ENCODE assay signal across 36 mouse cellular contexts in the genomic region with DNA sequence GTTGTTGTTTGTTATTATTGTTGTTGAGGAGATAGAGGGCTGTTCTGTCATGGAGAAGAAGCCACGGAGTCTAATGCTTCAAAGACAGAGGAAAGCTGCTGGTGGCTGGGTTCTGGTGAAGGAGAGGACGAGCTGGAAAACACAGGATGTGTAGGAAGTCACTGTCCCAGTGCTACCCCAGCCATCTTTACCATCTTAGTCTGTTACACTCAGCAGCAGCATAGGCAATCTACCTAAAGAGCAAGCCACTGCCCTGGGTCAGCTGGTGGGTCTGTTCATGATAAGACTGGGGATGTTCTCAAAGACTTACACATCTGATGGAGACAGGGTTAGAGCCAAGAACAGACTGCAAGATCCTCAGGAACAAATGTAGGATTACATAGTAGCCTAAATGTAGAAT. TPM values are rescaled to one million over a fixed set of nuclear protein-coding genes. Genes with fewer than 3 reads are reported as not detected.
A peak's percentile ranks its signal among the peaks of the same experiment; 100 is the strongest.
DNase-seq lines count a peak whose midpoint lies in the region; TF ChIP-seq lines count a peak whose summit lies in the region.
"Had no signal": no experiment of that assay in that cellular context is flagged by ENCODE, and none has a peak within 500 bp of the region (broad histone marks: within the 10 kb centered on the region; RNA-seq: fewer than 3 reads in every experiment).

No protein-coding gene starts in this region.

- no peak overlapping the region for H3K27ac ChIP-seq in heart, embryonic 10.5 days
- H3K27ac ChIP-seq: forebrain, embryonic 15.5 days; heart, embryonic 15.5 days; hindbrain, embryonic 13.5 days; intestine, embryonic 15.5 days had no signal

- no peaks in the 10 kb centered on the region for H3K36me3 ChIP-seq in heart, embryonic 10.5 days
- H3K36me3 ChIP-seq in myocyte (ENCODE audit: control insufficient read depth, insufficient read depth), result no peaks in the 10 kb centered on the region
- H3K36me3 ChIP-seq: forebrain, embryonic 12.5 days; forebrain, embryonic 15.5 days; heart, embryonic 12.5 days; heart, embryonic 15.5 days; hindbrain, embryonic 10.5 days; hindbrain, embryonic 13.5 days; intestine, embryonic 15.5 days had no signal

- peak; percentile 61 for DNase-seq in heart, embryonic 10.5 days (ENCODE audit: low spot score)
- DNase-seq in heart, adult 18-20 months, result no peak
- peak; percentile 12 for DNase-seq in testis, postnatal 10 days (ENCODE audit: low spot score)
- no peak for DNase-seq in testis, postnatal 14 days (ENCODE audit: low spot score)
- DNase-seq in c-Kit-positive CD71-positive TER-119-positive erythroid progenitor cells, embryonic 14.5 days (ENCODE audit: low spot score), result peak; percentile 15
- no peak for DNase-seq in gastrocnemius, postnatal 4 days (ENCODE audit: low spot score in 2 of 2)
- DNase-seq in embryo, embryonic 10.5 days (ENCODE audit: low spot score), result no peak
- DNase-seq: adrenal gland, postnatal 10 days; adrenal gland, postnatal 36 days; cerebellum, adult 11 months; cerebellum, adult 2 months; cerebellum, adult 9-11 months; cerebellum, postnatal 25 days; embryo, embryonic 11 days; gastrocnemius, postnatal 10 days; gastrocnemius, postnatal 36 days; heart, postnatal 10 days; heart, postnatal 36 days had no signal

- TF ChIP-seq POLR2A in myocyte (IDR thresholded peaks at IDR 0.05; ENCODE audit: insufficient read length, low read depth), result no peak

- H3K27me3 ChIP-seq in heart, embryonic 10.5 days (ENCODE audit: insufficient read depth, poor library complexity, severe bottlenecking), result no peaks in the 10 kb centered on the region
- no peaks in the 10 kb centered on the region for H3K27me3 ChIP-seq in myocyte (ENCODE audit: control insufficient read depth, insufficient read depth, insufficient read length)
- H3K27me3 ChIP-seq: forebrain, embryonic 15.5 days; heart, embryonic 12.5 days; heart, embryonic 15.5 days; intestine, embryonic 15.5 days; Patski had no signal

- no peak overlapping the region for H3K4me3 ChIP-seq in heart, embryonic 10.5 days
- H3K4me3 ChIP-seq in myocyte, result no peak overlapping the region
- H3K4me3 ChIP-seq: forebrain, embryonic 12.5 days; forebrain, embryonic 15.5 days; heart, embryonic 12.5 days; heart, embryonic 15.5 days; hindbrain, embryonic 10.5 days; hindbrain, embryonic 13.5 days; intestine, embryonic 15.5 days had no signal

- no peak overlapping the region for H3ac ChIP-seq in myocyte (ENCODE audit: control insufficient read depth, insufficient read length)

- no peaks in the 10 kb centered on the region for H3K9me3 ChIP-seq in heart, embryonic 10.5 days
- H3K9me3 ChIP-seq: forebrain, embryonic 12.5 days; forebrain, embryonic 15.5 days; heart, embryonic 12.5 days; heart, embryonic 15.5 days; hindbrain, embryonic 10.5 days; hindbrain, embryonic 13.5 days; intestine, embryonic 15.5 days had no signal

- peaks cover 12% of the 10 kb centered on the region for H3K4me1 ChIP-seq in heart, embryonic 10.5 days
- H3K4me1 ChIP-seq: intestine, embryonic 15.5 days had no signal

- peak overlapping the region; percentile 3 for H3K4me2 ChIP-seq in myocyte (ENCODE audit: low read depth)
- H3K4me2 ChIP-seq: forebrain, embryonic 12.5 days; forebrain, embryonic 15.5 days; heart, embryonic 12.5 days; heart, embryonic 15.5 days; hindbrain, embryonic 13.5 days; intestine, embryonic 15.5 days had no signal

- 57% methylated on average over 2 of the region's 2 CpGs for WGBS in heart, embryonic 10.5 days

- no peaks in the 10 kb centered on the region for H3K79me2 ChIP-seq in myocyte (ENCODE audit: control insufficient read depth, insufficient read depth)

TF ChIP-seq in myocyte, 11 proteins besides CTCF, POLR2A, EP300 and RAD21:
- TF ChIP-seq CEBPB (IDR thresholded peaks at IDR 0.05; ENCODE audit: insufficient read depth, poor library complexity, severe bottlenecking) (no peak), USF1 (IDR thresholded peaks at IDR 0.05; ENCODE audit: low read depth) (no peak), POLR2AphosphoS2 (IDR thresholded peaks at IDR 0.05; ENCODE audit: insufficient read length, low read depth) (no peak), REST (IDR thresholded peaks at IDR 0.05; ENCODE audit: insufficient read depth, insufficient read length) (no peak), SRF (IDR thresholded peaks at IDR 0.05; ENCODE audit: control insufficient read depth, insufficient read length, low read depth) (no peak), MYOG (IDR thresholded peaks at IDR 0.05; ENCODE audit: control insufficient read depth in 1 of 3, insufficient read depth in 1 of 3, insufficient read length in 2 of 3, low read depth in 2 of 3) (no peak), MAX (IDR thresholded peaks at IDR 0.05; ENCODE audit: low read depth) (no peak)

RNA-seq across cellular contexts. Expression of a gene that starts 58.6 kb away (rescaled TPM):
- polyA plus RNA-seq in heart, embryonic 10.5 days (2016; fragmentation: Nextera tagmentation; extraction: Ambion mirVana), result not detected in 2 replicates
- not detected for total RNA-seq in heart, adult 18-20 months (2021)
- polyA plus RNA-seq in myocyte (2012; fragmentation: generic; extraction: Trizol), result 0.30 TPM
- total RNA-seq in gastrocnemius, postnatal 4 days (2021), result under 1 TPM in 1 of 2 experiments, not detected in 1; 0.44 TPM
- total RNA-seq: adrenal gland, adult 18-20 months; adrenal gland, postnatal 10 days; adrenal gland, postnatal 36 days; common myeloid progenitor, adult 5-6 weeks; ES-E14; gastrocnemius, adult 18-20 months; gastrocnemius, postnatal 10 days; gastrocnemius, postnatal 36 days; heart, adult 8-10 months; heart, postnatal 10 days; heart, postnatal 36 days had no signal
- polyA plus RNA-seq: C2C12; cerebellum, adult 2 months; embryonic facial prominence, embryonic 11.5 days; embryonic facial prominence, embryonic 14.5 days; forebrain, embryonic 12.5 days; forebrain, embryonic 15.5 days; heart, embryonic 12.5 days; heart, embryonic 15.5 days; hindbrain, embryonic 10.5 days; hindbrain, embryonic 13.5 days; hindbrain, embryonic 16.5 days; intestine, embryonic 15.5 days had no signal

Comparison
In these comparisons a context has a peak if more than half of its experiments do, and no peak if none do; other contexts are left out.
1. DNase-seq: peak in heart, embryonic 10.5 days (single experiment), testis, postnatal 10 days (single experiment) and c-Kit-positive CD71-positive TER-119-positive erythroid progenitor cells, embryonic 14.5 days (single experiment); none in heart, adult 18-20 months (0 of 2), testis, postnatal 14 days (single experiment), gastrocnemius, postnatal 4 days (0 of 2) and embryo, embryonic 10.5 days (single experiment).